Mouse (Mus musculus): ENCODE results near the gene Bcor. TPM values are rescaled to one million over a fixed set of nuclear protein-coding genes. Genes with fewer than 3 reads are reported as not detected.

Bcor gene
- polyA plus RNA-seq, 1 experiment from 2014 or later: 14.5 TPM

- Histone ChIP-seq H3K9me3 (ENCODE audit: control insufficient read depth, low read length) (no peaks in the 10 kb centered on the region), H3K36me3 (ENCODE audit: control insufficient read depth, insufficient read depth, low read length) (no peaks in the 10 kb centered on the region), H3K4me2 (peak overlapping the region; percentile 82), H3K27ac (ENCODE audit: low read depth, low read length) (no peak overlapping the region), H3K4me3 (ENCODE audit: low read depth, low read length) (no peak overlapping the region), H3K4me1 (replicated peaks; ENCODE audit: control insufficient read depth, insufficient read depth, low read length) (peaks cover 13% of the 10 kb centered on the region), H3K27me3 (replicated peaks; ENCODE audit: control insufficient read depth, insufficient read depth, low read length) (peaks cover 90% of the 10 kb centered on the region), H3K9ac (ENCODE audit: low read depth, low read length) (no peak overlapping the region)
- no peak for ATAC-seq (replicated peaks; ENCODE audit: low FRiP score)
- DNase-seq (ENCODE audit: low spot score): peak; percentile 38
- WGBS: 10% methylated on average over 31 of the region's 31 CpGs
Measured at GRCm38 (mm10) chrX:12153141-12154095, 6.7 kb downstream of the Bcor start.

GRCm38 (mm10) chrX:12151996-12152904 is 7.9 kb downstream of the Bcor start:
- 10% methylated on average over 41 of the region's 42 CpGs for WGBS
- Histone ChIP-seq H3K4me1 (replicated peaks; ENCODE audit: control insufficient read depth, insufficient read depth, low read length) (peaks cover 11% of the 10 kb centered on the region), H3K9ac (ENCODE audit: low read depth, low read length) (peak overlapping the region; percentile 40), H3K36me3 (ENCODE audit: control insufficient read depth, insufficient read depth, low read length) (no peaks in the 10 kb centered on the region), H3K4me3 (ENCODE audit: low read depth, low read length) (peak overlapping the region; percentile 38), H3K27me3 (replicated peaks; ENCODE audit: control insufficient read depth, insufficient read depth, low read length) (peaks cover 85% of the 10 kb centered on the region), H3K27ac (ENCODE audit: low read depth, low read length) (no peak overlapping the region), H3K4me2 (peak overlapping the region; percentile 82), H3K9me3 (ENCODE audit: control insufficient read depth, low read length) (no peaks in the 10 kb centered on the region)
- ATAC-seq (replicated peaks; ENCODE audit: low FRiP score): peak; percentile 60
- no peak for DNase-seq (ENCODE audit: low spot score)

- no peak for ATAC-seq (replicated peaks; ENCODE audit: low FRiP score)
- WGBS: 6% methylated on average over 43 of the region's 43 CpGs
- H3K27me3 ChIP-seq (replicated peaks; ENCODE audit: control insufficient read depth, insufficient read depth, low read length): peaks cover 78% of the 10 kb centered on the region
Measured at GRCm38 (mm10) chrX:12151269-12151995, 8.7 kb downstream of the Bcor start.

GRCm38 (mm10) chrX:12150425-12150824 is 9.7 kb downstream of the Bcor start:
- no peaks in the 10 kb centered on the region for H3K9me3 ChIP-seq (ENCODE audit: control insufficient read depth, low read length)
- no peak overlapping the region for H3K4me3 ChIP-seq (ENCODE audit: low read depth, low read length)
- WGBS: 22% methylated on average over 7 of the region's 7 CpGs
- H3K27me3 ChIP-seq (replicated peaks; ENCODE audit: control insufficient read depth, insufficient read depth, low read length): peaks cover 68% of the 10 kb centered on the region
- no peak overlapping the region for H3K9ac ChIP-seq (ENCODE audit: low read depth, low read length)
- ATAC-seq (replicated peaks; ENCODE audit: low FRiP score) (no peak), DNase-seq (ENCODE audit: low spot score) (no peak)
- H3K4me1 ChIP-seq (replicated peaks; ENCODE audit: control insufficient read depth, insufficient read depth, low read length): peaks cover 7% of the 10 kb centered on the region
- H3K4me2 ChIP-seq: no peak overlapping the region
- H3K36me3 ChIP-seq (ENCODE audit: control insufficient read depth, insufficient read depth, low read length): no peaks in the 10 kb centered on the region
- H3K27ac ChIP-seq (ENCODE audit: low read depth, low read length): no peak overlapping the region

More at GRCm38 (mm10) chrX:12151269-12151995, 8.7 kb downstream of the Bcor start:
- peaks cover 8% of the 10 kb centered on the region for H3K4me1 ChIP-seq (replicated peaks; ENCODE audit: control insufficient read depth, insufficient read depth, low read length)
- H3K9me3 ChIP-seq (ENCODE audit: control insufficient read depth, low read length): no peaks in the 10 kb centered on the region
- no peak overlapping the region for H3K27ac ChIP-seq (ENCODE audit: low read depth, low read length)
- H3K4me3 ChIP-seq (ENCODE audit: low read depth, low read length): peak overlapping the region; percentile 38
- H3K36me3 ChIP-seq (ENCODE audit: control insufficient read depth, insufficient read depth, low read length): no peaks in the 10 kb centered on the region
- H3K9ac ChIP-seq (ENCODE audit: low read depth, low read length): peak overlapping the region; percentile 40
- peak; percentile 50 for DNase-seq (ENCODE audit: low spot score)
- peak overlapping the region; percentile 82 for H3K4me2 ChIP-seq

- no peak overlapping the region for H3K9ac ChIP-seq (ENCODE audit: low read depth, low read length)
- 68% methylated on average over 2 of the region's 2 CpGs for WGBS
- no peak for DNase-seq (ENCODE audit: low spot score)
- H3K27ac ChIP-seq (ENCODE audit: low read depth, low read length): no peak overlapping the region
- ATAC-seq (replicated peaks; ENCODE audit: low FRiP score): no peak
- no peak overlapping the region for H3K4me2 ChIP-seq
- no peaks in the 10 kb centered on the region for H3K9me3 ChIP-seq (ENCODE audit: control insufficient read depth, low read length)
- no peaks in the 10 kb centered on the region for H3K36me3 ChIP-seq (ENCODE audit: control insufficient read depth, insufficient read depth, low read length)
- H3K27me3 ChIP-seq (replicated peaks; ENCODE audit: control insufficient read depth, insufficient read depth, low read length): peaks cover 42% of the 10 kb centered on the region
- H3K4me1 ChIP-seq (replicated peaks; ENCODE audit: control insufficient read depth, insufficient read depth, low read length): no peaks in the 10 kb centered on the region; the same call in 1 of the 2 replicates
- no peak overlapping the region for H3K4me3 ChIP-seq (ENCODE audit: low read depth, low read length)
Measured at GRCm38 (mm10) chrX:12146263-12146662, 13.9 kb downstream of the Bcor start.

GRCm38 (mm10) chrX:12142832-12143231 is 17.3 kb downstream of the Bcor start:
- peaks cover 50% of the 10 kb centered on the region for H3K27me3 ChIP-seq (replicated peaks; ENCODE audit: control insufficient read depth, insufficient read depth, low read length)
- no peak for DNase-seq (ENCODE audit: low spot score)
- no peak for ATAC-seq (replicated peaks; ENCODE audit: low FRiP score)

GRCm38 (mm10) chrX:12140086-12140740 is 19.9 kb downstream of the Bcor start:
- ATAC-seq (replicated peaks; ENCODE audit: low FRiP score): no peak
- Histone ChIP-seq H3K9ac (ENCODE audit: low read depth, low read length) (peak overlapping the region; percentile 64), H3K9me3 (ENCODE audit: control insufficient read depth, low read length) (no peaks in the 10 kb centered on the region), H3K36me3 (ENCODE audit: control insufficient read depth, insufficient read depth, low read length) (no peaks in the 10 kb centered on the region), H3K4me3 (ENCODE audit: low read depth, low read length) (peak overlapping the region; percentile 42), H3K27me3 (replicated peaks; ENCODE audit: control insufficient read depth, insufficient read depth, low read length) (peaks cover 67% of the 10 kb centered on the region), H3K27ac (ENCODE audit: low read depth, low read length) (no peak overlapping the region; the same call in 1 of the 2 replicates), H3K4me2 (peak overlapping the region; percentile 77), H3K4me1 (replicated peaks; ENCODE audit: control insufficient read depth, insufficient read depth, low read length) (no peaks in the 10 kb centered on the region; the same call in none of the 2 replicates)
- no peak for DNase-seq (ENCODE audit: low spot score)
- 5% methylated on average over 36 of the region's 51 CpGs for WGBS

More at GRCm38 (mm10) chrX:12142832-12143231, 17.3 kb downstream of the Bcor start:
- WGBS: 46% methylated on average over 5 of the region's 5 CpGs
- H3K4me3 ChIP-seq (ENCODE audit: low read depth, low read length): no peak overlapping the region
- H3K4me1 ChIP-seq (replicated peaks; ENCODE audit: control insufficient read depth, insufficient read depth, low read length): no peaks in the 10 kb centered on the region; the same call in 1 of the 2 replicates
- no peaks in the 10 kb centered on the region for H3K9me3 ChIP-seq (ENCODE audit: control insufficient read depth, low read length)
- H3K27ac ChIP-seq (ENCODE audit: low read depth, low read length): no peak overlapping the region
- no peaks in the 10 kb centered on the region for H3K36me3 ChIP-seq (ENCODE audit: control insufficient read depth, insufficient read depth, low read length)
- no peak overlapping the region for H3K9ac ChIP-seq (ENCODE audit: low read depth, low read length)
- H3K4me2 ChIP-seq: no peak overlapping the region

Data from liver, embryonic 11.5 days (tissue).